Mouse (Mus musculus): ENCODE data around the gene Slc28a2. TPM values are rescaled to one million over a fixed set of nuclear protein-coding genes. Genes with fewer than 3 reads are reported as not detected.
"Not testable (repeated sequence)": the region's sequence is repeated elsewhere in the genome, so short reads cannot be mapped to it uniquely, and the experiment has no call there.

The Slc28a2 gene
- total RNA-seq, 2 experiments from 2014 or later = 8.8 to 23.1 TPM

- ATAC-seq (replicated peaks; ENCODE audit: low FRiP score, poor library complexity, severe bottlenecking) = no peak
Observed at GRCm38 (mm10) chr2:122452426-122452825, 26.1 kb downstream of the Slc28a2 start.

GRCm38 (mm10) chr2:122466901-122467300 lies 40.6 kb downstream of the Slc28a2 start:
- no peak for ATAC-seq (replicated peaks; ENCODE audit: low FRiP score, poor library complexity, severe bottlenecking)

- peak; percentile 99 for ATAC-seq (replicated peaks; ENCODE audit: low FRiP score, poor library complexity, severe bottlenecking)
Observed at GRCm38 (mm10) chr2:122467351-122468013, 41.2 kb downstream of the Slc28a2 start.

- no peak for ATAC-seq (replicated peaks; ENCODE audit: low FRiP score, poor library complexity, severe bottlenecking)
Observed at GRCm38 (mm10) chr2:122469221-122469620, 42.9 kb downstream of the Slc28a2 start.

GRCm38 (mm10) chr2:122476585-122476984 lies 50.3 kb downstream of the Slc28a2 start:
- no peak for ATAC-seq (replicated peaks; ENCODE audit: low FRiP score, poor library complexity, severe bottlenecking)

GRCm38 (mm10) chr2:122483787-122484186 lies 57.5 kb downstream of the Slc28a2 start:
- not testable (repeated sequence) for ATAC-seq (replicated peaks; ENCODE audit: low FRiP score, poor library complexity, severe bottlenecking)

GRCm38 (mm10) chr2:122484641-122485040 lies 58.4 kb downstream of the Slc28a2 start, which contains the start of gene Gm14085:
TSS of gene Gm14085 (plus strand) at chr2:122484941.
- ATAC-seq (replicated peaks; ENCODE audit: low FRiP score, poor library complexity, severe bottlenecking) = no peak

- not testable (repeated sequence) for ATAC-seq (replicated peaks; ENCODE audit: low FRiP score, poor library complexity, severe bottlenecking)
Observed at GRCm38 (mm10) chr2:122485654-122486053, 59.4 kb downstream of the Slc28a2 start.

GRCm38 (mm10) chr2:122486122-122486521 lies 59.8 kb downstream of the Slc28a2 start:
- ATAC-seq (replicated peaks; ENCODE audit: low FRiP score, poor library complexity, severe bottlenecking) = not testable (repeated sequence)

GRCm38 (mm10) chr2:122486674-122487073 lies 60.4 kb downstream of the Slc28a2 start:
- no peak for ATAC-seq (replicated peaks; ENCODE audit: low FRiP score, poor library complexity, severe bottlenecking)

Other genes with a start within 250 kb of the Slc28a2 start
- gene Patl2, start 240.3 kb upstream of the Slc28a2 start, total RNA-seq (2015; ENCODE audit: low replicate concordance) = not detected in 2 replicates
- not detected in 2 replicates for gene Patl2, start 240.3 kb upstream of the Slc28a2 start, total RNA-seq (2017; ENCODE audit: low replicate concordance)
- not detected in 2 replicates for gene Terb2, start 240.2 kb upstream of the Slc28a2 start, total RNA-seq (2015; ENCODE audit: low replicate concordance)
- not detected in 2 replicates for gene Terb2, start 240.2 kb upstream of the Slc28a2 start, total RNA-seq (2017; ENCODE audit: low replicate concordance)
- 23.8 and 32.3 TPM in 2 replicates for gene Sord, start 191.7 kb upstream of the Slc28a2 start, total RNA-seq (2015; ENCODE audit: low replicate concordance)
- 29.5 and 35.8 TPM in 2 replicates for gene Sord, start 191.7 kb upstream of the Slc28a2 start, total RNA-seq (2017; ENCODE audit: low replicate concordance)
- not detected in 2 replicates for gene Duox2, start 128.0 kb upstream of the Slc28a2 start, total RNA-seq (2015; ENCODE audit: low replicate concordance)
- not detected in 2 replicates for gene Duox2, start 128.0 kb upstream of the Slc28a2 start, total RNA-seq (2017; ENCODE audit: low replicate concordance)
- not detected in 2 replicates for gene Duoxa2, start 127.6 kb upstream of the Slc28a2 start, total RNA-seq (2015; ENCODE audit: low replicate concordance)
- not detected in 2 replicates for gene Duoxa2, start 127.6 kb upstream of the Slc28a2 start, total RNA-seq (2017; ENCODE audit: low replicate concordance)
- not detected in 2 replicates for gene Duoxa1, start 112.7 kb upstream of the Slc28a2 start, total RNA-seq (2015; ENCODE audit: low replicate concordance)
- not detected in 2 replicates for gene Duoxa1, start 112.7 kb upstream of the Slc28a2 start, total RNA-seq (2017; ENCODE audit: low replicate concordance)
- gene Duox1, start 110.8 kb upstream of the Slc28a2 start, total RNA-seq (2015; ENCODE audit: low replicate concordance) = not detected in 2 replicates
- gene Duox1, start 110.8 kb upstream of the Slc28a2 start, total RNA-seq (2017; ENCODE audit: low replicate concordance) = not detected in 2 replicates
- 11.3 and 15.1 TPM in 2 replicates for gene Shf, start 57.3 kb upstream of the Slc28a2 start, total RNA-seq (2015; ENCODE audit: low replicate concordance)
- 9.0 and 22.3 TPM in 2 replicates for gene Shf, start 57.3 kb upstream of the Slc28a2 start, total RNA-seq (2017; ENCODE audit: low replicate concordance)
- 1.3 and 3.2 TPM in 2 replicates for gene Gm14085, start 58.5 kb downstream of the Slc28a2 start, total RNA-seq (2015; ENCODE audit: low replicate concordance)
- gene Gm14085, start 58.5 kb downstream of the Slc28a2 start, total RNA-seq (2017; ENCODE audit: low replicate concordance) = 0.98 and 1.3 TPM in 2 replicates
- gene Gatm, start 184.8 kb downstream of the Slc28a2 start, total RNA-seq (2015; ENCODE audit: low replicate concordance) = 30.6 and 32.3 TPM in 2 replicates
- gene Gatm, start 184.8 kb downstream of the Slc28a2 start, total RNA-seq (2017; ENCODE audit: low replicate concordance) = 19.6 and 21.6 TPM in 2 replicates
- gene AA467197, start 210.5 kb downstream of the Slc28a2 start, total RNA-seq (2015; ENCODE audit: low replicate concordance) = 12.6 and 13.4 TPM in 2 replicates
- 2.4 and 14.6 TPM in 2 replicates for gene AA467197, start 210.5 kb downstream of the Slc28a2 start, total RNA-seq (2017; ENCODE audit: low replicate concordance)